In genomic region chr15:9631657-9632056, GRCm38 (mm10) we compare ENCODE assay signal across 29 mouse cellular contexts.
"Had no signal": no experiment of that assay in that cellular context is flagged by ENCODE, and none has a peak within 500 bp of the region (broad histone marks: within the 10 kb centered on the region; RNA-seq: fewer than 3 reads in every experiment).

No protein-coding gene starts in this region.

- H3K27ac ChIP-seq: limb, embryonic 10.5 days; limb, embryonic 12.5 days; limb, embryonic 13.5 days; limb, embryonic 15.5 days; liver, embryonic 12.5 days; liver, embryonic 13.5 days; liver, embryonic 14.5 days; liver, embryonic 15.5 days; lung, embryonic 15.5 days; macrophage; midbrain, embryonic 10.5 days; midbrain, embryonic 12.5 days; midbrain, embryonic 13.5 days; midbrain, embryonic 15.5 days had no signal

- H3K4me1 ChIP-seq: limb, embryonic 10.5 days; limb, embryonic 12.5 days; limb, embryonic 13.5 days; limb, embryonic 15.5 days; liver, embryonic 12.5 days; liver, embryonic 13.5 days; liver, embryonic 15.5 days; lung, embryonic 15.5 days; midbrain, embryonic 10.5 days; midbrain, embryonic 12.5 days; midbrain, embryonic 13.5 days; midbrain, embryonic 15.5 days had no signal

- ATAC-seq: liver, embryonic 12.5 days; liver, postnatal 0 days; lung, postnatal 0 days; midbrain, embryonic 13.5 days; midbrain, embryonic 15.5 days; midbrain, embryonic 16.5 days had no signal

- H3K36me3 ChIP-seq: limb, embryonic 10.5 days; limb, embryonic 12.5 days; limb, embryonic 13.5 days; limb, embryonic 15.5 days; liver, embryonic 12.5 days; liver, embryonic 13.5 days; liver, embryonic 15.5 days; lung, embryonic 15.5 days; midbrain, embryonic 10.5 days; midbrain, embryonic 12.5 days; midbrain, embryonic 13.5 days; midbrain, embryonic 15.5 days had no signal

- H3K9ac ChIP-seq: limb, embryonic 12.5 days; limb, embryonic 13.5 days; limb, embryonic 15.5 days; liver, embryonic 12.5 days; liver, embryonic 13.5 days; liver, embryonic 14.5 days; liver, embryonic 15.5 days; liver, postnatal 0 days; lung, embryonic 14.5 days; lung, embryonic 15.5 days; midbrain, embryonic 12.5 days; midbrain, embryonic 13.5 days; midbrain, embryonic 15.5 days had no signal

- H3K27me3 ChIP-seq: limb, embryonic 12.5 days; limb, embryonic 13.5 days; limb, embryonic 15.5 days; liver, embryonic 12.5 days; liver, embryonic 13.5 days; liver, embryonic 15.5 days; lung, embryonic 15.5 days; megakaryocyte, embryonic 14.5 days; midbrain, embryonic 12.5 days; midbrain, embryonic 13.5 days; midbrain, embryonic 15.5 days had no signal

- DNase-seq: left cerebral cortex, postnatal 4 days; liver; liver, embryonic 13.5 days; liver, postnatal 0 days; lung, adult 18-20 months; lung, adult 2 months; lung, embryonic 14.5 days; lung, postnatal 10 days; lung, postnatal 14 days; lung, postnatal 36 days; lung, postnatal 4 days; midbrain, embryonic 14.5 days had no signal

- H3K9me3 ChIP-seq: limb, embryonic 10.5 days; limb, embryonic 12.5 days; limb, embryonic 13.5 days; limb, embryonic 15.5 days; liver, embryonic 12.5 days; liver, embryonic 13.5 days; liver, embryonic 15.5 days; lung, embryonic 15.5 days; megakaryocyte, embryonic 14.5 days; midbrain, embryonic 10.5 days; midbrain, embryonic 12.5 days; midbrain, embryonic 13.5 days; midbrain, embryonic 15.5 days had no signal

- H3K4me3 ChIP-seq: limb, embryonic 10.5 days; limb, embryonic 12.5 days; limb, embryonic 13.5 days; limb, embryonic 15.5 days; liver, embryonic 12.5 days; liver, embryonic 13.5 days; liver, embryonic 15.5 days; lung, embryonic 15.5 days; megakaryocyte, embryonic 14.5 days; midbrain, embryonic 10.5 days; midbrain, embryonic 12.5 days; midbrain, embryonic 13.5 days; midbrain, embryonic 15.5 days; myocyte had no signal
